Mouse (Mus musculus): Measurements from ENCODE around the gene Itpr3. TPM values are rescaled to one million over a fixed set of nuclear protein-coding genes. Genes with fewer than 3 reads are reported as not detected.
A peak's percentile ranks its signal among the peaks of the same experiment; 100 is the strongest.

Gene Itpr3
- 7.4 and 10.9 TPM in 2 replicates for total RNA-seq (2021)
- long read RNA-seq, experiment 1, partial matches to known transcripts, result 1 of 2 reads
- long read RNA-seq, experiment 1, other reads (novel, unspliced or antisense), result 1 of 2 reads
- long read RNA-seq, experiment 2, partial matches to known transcripts, result 3 of 4 reads
- long read RNA-seq, experiment 2, other reads (novel, unspliced or antisense), result 1 of 4 reads

DNA sequence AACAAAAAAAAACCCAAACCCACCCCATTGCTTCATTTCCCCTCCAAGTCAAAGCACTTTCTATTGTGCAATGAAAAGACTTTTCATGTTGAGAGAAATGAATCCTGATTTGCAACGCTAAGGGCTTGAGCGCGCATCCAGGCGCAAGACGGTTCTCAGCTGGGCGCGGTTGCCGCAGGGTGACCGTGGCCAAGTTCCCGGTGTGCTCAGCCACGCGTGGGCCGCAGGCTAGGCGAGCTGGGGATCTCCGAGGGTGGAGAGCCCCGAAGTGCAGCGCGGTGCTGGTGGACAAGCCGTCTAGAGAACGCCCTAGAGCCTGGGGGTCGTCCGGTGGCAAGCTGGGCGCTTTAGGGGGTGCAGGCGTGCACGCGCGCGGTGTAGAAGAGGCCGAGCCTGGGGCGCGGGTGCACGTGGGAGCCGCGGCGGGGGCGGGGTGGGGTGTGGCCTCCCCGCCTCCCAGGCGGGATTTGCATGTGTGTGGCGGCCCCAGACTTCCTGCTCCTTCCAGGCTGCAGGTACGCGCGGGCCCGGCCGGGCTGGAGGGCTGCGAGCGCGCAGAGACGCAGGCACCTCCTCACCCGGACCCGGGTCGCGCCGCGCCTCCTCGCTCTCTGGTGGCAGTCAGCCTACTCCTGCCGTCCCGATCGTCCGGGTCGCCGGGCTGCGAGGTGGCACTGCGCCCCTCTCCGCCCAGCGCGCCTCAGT lies at the start of gene Itpr3:
TSS of gene Itpr3 (plus strand) at position 493 of the 705 bp plus-strand sequence.
- peak; percentile 89 for DNase-seq

DNA sequence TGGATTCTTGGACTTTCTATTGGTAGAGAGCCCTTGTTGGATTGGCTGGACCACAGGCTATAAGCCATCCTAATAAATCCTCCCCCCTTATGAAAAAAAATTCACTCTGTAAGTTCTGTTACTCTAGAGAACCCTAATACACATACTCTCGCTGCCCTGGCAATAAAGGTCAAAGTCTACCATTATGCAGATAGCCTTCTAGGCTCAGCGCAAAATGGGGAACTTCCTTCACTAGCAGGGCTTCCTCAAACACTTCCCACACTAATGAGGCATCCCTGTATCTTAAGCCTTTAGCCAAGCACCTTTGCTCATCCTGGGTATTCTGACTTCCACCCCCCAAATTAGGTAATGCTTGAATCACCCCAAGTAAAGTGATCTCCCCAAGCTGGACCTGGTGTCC lies 48.8 kb upstream of the Itpr3 start:
- no peak for DNase-seq

DNA sequence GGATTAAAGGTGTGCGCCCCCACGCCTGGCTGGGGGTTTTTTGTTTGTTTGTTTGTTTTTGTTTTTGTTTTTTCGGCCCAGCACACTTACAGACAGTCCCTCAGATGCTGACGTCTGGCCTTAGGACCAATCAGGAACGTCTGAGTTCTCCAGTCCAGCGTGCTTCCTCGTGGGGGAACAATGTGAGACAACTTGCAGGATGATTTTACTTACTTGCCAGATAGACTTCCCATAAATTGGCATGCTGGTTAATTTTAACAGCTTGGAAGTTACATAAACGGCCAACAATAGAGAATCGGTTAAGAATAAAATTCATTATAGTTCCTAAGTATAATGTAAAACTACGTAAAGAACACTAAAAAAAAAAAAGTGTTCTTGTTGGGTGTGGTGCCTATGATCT lies 45.9 kb upstream of the Itpr3 start:
- DNase-seq, result no peak

DNA sequence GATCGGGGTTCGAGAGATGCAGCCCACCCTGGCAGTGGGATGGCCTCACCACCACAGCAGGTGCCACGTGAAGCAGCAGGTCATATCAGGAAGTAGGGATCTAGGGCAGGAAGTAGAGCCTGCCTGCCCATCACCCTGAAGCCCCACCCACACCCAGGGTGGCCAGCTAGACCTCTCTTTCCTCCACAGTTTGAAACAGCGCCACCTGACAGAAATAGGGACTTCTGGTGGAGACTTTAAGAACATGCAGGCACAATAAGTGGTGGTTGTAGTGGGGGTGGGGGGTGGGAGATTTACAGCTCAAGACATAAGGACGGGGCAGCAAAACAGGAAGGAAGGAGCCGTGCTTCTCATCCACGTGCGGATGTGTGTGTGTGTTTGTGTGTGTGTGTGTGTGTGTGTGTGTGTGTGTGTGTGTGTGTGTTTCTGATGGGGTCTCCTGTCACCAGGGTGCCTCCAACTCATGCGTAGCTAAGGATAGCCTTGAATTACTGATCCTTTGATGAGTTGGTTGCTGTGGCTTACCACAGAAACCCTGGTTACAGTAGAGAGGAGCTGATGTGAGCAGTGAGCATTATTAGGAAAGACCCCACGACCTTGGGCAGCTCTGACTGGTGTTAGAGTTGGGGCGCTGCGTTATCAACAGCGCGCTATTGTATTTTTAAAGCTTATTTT lies 45.0 kb upstream of the Itpr3 start:
- peak; percentile 61 for DNase-seq

DNA sequence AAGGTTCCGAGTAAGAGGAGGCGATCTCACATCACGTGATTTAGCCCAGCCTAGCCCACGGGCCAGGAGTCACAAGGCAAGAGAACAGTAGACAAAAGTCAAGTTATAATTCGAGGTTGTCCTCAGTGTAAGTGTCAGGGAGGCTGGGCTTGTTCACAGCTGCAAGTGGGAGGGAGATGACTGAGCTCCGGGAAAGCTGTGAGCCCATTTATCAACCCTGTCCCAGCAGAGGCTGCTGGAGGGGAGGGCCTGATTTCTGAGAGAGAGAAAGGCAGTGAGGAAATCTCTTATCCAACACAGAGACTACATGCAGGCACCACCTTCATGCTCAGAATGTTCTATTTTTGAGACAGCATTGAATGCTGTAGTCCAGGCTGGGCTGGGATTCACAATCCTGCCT lies 44.2 kb upstream of the Itpr3 start:
- DNase-seq, result peak; percentile 36

DNA sequence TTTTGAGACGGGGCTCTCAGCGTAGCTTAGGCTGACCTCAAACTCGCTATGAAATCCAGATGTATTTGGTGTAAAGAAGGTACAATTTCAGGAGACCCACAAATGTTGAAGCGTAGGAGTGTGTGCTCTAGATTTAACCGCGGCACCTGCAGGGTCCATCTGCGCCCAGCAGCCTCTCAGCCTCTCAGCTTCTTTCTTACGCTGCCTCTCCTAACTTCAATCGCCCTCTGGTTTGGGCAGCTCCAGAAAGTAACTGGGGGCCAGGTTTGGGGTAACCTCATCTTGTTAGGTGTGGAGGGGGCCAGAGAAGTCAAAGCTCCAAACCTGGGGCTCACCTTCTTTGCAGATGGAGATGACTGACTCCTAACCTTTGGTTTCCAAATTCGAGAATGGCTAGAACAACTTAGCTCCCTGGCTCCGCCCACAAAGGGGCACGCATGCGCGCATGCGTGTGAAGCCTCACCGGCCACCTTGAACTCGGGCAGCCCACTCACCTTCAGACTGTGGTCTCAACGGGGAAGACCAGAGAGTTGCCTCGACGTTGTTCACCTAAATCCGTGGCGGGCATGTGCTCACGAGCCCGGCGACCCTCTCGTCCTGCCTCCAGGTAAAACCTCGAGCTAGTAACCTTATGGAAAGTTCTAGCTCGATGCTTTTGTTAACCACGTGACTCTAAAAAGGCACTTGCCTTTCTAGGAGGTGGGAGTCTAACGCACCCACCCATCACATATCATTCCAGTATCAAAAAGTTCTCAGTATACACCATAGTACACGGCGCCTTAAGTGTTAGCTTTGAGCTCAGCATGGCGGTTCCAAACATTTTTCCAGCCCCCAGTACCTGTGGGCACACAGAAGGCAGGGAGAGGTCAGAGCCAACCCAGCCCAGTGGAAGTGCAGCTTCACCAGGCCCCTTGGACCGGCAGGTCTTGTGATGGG lies 39.3 kb upstream of the Itpr3 start:
- peak; percentile 93 for DNase-seq

DNA sequence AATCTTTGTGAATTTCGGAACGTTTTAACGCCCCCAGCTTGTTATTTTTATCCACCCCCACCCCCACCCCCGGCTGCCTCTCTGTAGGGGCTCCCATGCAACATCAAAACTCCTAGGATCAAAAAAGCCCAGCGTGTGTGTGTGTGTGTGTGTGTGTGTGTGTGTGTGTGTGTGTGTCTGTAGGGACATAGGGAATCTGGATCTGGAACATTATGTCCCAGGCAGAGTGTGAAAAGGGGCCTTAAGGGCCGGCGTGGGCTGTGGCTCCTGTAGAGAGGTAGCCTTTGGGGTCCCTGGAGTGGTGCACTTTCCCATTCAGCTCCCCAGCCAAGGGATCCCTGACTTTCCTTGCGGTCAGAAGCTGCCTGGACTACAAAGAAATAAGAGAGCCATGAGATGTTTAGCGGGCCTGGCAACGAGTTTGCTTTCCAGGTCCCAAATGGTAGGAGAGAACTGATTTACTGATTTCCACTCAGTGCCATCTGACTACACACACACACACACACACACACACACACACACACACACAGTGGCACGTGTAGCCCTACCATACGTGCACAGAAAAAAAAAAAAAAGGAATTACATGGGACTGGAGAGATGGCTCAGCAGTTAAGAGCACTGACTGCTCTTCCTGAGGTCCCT lies 38.4 kb upstream of the Itpr3 start:
- peak; percentile 50 for DNase-seq

DNA sequence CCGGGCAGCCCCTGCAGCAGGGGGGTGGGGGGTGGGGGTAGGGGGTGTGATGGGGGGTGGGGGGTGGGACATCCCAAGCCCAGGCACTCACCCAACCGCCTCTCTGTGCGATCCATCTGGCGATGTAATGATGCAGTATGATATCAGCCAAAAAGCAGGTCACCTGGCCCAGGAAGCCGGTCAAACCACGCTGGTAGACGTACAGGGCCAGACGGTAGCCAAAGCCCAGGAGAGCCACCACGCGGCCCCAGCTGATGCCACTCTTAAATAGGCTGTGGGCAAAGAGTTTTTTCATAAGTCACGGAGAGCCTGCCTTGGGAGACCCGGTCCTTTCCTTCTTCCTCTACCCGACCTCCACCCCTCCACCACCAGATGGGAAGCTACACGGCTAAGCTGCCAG lies 36.0 kb upstream of the Itpr3 start:
- DNase-seq, result no peak

DNA sequence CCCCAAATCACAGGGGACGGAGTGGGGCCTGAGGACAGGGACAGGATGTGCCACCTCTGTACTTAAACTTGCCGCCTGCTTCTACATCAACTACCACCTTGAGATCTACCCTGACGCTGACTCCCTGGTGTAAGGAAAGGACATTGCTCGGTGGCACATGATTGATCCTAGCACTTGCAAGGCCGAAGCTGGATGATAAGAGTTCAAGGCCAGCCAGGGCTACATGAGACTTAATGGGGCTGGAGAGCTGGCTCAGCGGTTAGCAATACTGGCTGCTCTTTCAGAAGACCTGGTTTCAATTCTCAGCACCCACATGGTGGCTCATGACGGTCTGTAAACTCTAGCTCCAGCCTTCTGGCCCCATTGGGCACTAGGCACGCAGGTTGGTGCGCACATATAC lies 35.4 kb upstream of the Itpr3 start:
- peak; percentile 60 for DNase-seq

DNA sequence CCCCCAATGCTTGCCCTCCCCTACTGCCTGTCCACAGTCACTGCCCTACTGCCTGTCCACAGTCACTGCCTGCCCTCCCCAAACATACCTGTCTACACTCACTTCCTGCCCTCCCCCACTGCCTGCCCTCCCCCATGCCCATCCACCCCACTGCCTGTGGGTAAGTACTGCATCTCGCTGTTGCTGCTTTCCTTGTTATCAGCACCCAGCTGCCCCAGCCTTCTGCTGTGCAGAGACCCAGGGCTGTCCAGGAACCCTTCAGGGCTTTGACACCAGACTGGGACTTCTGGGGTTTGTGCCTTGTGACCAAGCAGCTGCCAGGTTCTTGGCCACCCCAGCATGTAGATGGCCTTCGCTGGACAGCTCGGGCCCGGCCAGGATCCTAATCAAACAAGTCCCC lies 33.8 kb upstream of the Itpr3 start:
- DNase-seq, result no peak

DNA sequence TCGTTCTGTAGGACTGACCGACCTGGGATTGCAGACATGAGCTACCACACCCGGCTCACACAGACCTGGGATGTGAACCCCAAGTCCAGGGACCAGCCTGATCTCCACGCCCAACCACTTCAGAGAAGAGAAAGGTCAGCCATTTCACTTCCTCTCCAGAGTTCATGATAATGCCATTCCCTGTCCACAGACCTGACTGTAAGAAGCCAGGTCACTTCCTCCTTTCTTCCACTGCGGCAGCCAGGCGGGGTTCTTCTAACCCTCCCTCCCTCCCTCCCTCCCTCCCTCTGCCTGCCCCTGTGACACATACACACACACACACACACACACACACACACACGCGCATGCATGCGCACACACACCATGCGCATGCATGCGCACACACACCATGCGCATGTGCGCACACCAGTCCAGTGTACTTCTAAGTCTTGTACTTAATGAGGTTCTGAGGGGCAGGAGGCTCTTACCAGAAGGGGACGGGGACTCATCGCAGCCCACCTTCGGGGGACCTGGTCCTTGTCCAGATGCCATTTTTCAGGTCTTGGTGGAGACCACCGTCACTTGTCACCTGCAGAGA lies 31.7 kb upstream of the Itpr3 start:
- no peak for DNase-seq

DNA sequence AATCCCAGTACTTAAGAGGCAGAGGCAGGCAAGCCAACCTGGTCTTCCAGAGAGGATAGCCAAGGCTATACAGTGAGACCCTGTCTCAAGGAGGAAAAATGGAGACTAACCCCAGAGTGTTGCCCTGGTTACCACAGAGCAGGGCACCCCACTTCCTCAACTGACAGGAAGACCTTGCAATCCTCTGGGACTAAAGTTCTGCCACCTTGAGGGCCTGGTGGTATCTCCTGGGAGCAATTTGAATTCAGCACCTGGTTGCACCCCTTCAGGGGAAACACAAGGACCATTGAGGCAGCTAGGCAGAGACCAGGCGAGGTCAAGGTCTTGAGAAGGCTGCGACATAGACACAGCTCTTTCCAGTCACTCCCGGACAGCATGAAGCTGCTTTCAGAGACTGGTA lies 31.2 kb upstream of the Itpr3 start:
- no peak for DNase-seq

DNA sequence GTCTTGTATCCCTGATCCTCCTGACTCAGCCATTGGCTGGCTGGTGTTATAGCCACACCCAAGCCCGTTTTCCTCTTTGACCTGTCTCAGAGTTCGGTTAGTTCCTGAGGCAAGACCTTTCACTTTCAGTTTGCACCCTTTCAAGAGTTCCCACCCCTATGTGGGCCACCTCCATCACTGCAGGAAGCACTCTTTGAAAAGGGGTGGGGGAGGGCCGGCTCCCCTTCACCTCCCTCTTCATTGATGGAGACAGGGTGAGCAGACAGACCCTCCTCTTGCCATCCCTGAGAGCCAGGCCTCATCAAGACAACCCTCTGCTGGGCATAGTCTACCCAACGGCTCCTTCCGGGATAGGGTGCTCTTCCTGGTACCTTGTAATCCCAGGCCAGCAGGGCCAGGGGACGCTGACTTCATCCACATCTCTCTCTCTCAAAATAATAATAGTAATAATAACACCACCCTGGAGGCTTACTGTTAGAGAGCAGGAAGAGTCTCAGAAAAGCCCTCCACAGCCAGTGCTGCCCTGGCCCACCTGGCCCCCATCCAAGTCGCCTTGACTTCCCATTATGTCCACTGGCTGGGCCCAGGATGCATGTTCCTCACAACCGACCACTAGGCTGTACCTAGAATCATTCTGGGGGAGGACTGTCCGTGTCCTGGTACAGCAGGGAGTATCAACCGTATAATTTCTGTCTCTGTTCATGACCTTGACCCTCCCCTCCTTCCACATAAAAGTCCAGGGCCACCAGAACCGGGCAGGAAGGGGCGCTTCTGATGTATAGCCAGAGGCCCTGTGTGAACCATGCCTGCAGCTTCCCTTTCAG lies 29.4 kb upstream of the Itpr3 start:
- peak; percentile 68 for DNase-seq

DNA sequence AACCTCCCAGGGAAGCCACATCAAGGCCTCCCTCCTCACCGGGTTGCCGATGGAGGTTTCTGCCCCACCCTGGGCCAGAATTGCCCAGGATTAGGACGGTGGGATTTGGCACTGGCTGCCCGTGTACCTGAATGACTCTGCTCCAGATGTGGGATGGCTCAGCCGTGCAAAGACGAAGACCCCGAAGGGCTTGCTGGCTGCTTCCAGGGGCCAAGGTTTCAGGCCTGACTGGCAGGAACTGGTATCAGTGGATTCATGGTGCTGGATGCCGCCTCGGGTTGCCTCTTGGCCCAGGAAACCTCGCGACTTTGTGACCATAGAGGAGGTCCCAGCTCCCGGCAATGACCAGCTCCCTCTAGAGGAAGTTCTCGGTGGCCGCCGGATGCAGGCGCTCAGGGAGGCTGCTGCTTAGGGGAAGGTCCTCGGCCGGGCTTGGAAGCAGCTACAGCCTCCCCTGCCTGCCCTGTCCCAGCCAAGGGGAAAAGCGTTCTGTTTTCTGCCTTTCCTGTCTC lies 28.8 kb upstream of the Itpr3 start:
- DNase-seq, result peak; percentile 95

DNA sequence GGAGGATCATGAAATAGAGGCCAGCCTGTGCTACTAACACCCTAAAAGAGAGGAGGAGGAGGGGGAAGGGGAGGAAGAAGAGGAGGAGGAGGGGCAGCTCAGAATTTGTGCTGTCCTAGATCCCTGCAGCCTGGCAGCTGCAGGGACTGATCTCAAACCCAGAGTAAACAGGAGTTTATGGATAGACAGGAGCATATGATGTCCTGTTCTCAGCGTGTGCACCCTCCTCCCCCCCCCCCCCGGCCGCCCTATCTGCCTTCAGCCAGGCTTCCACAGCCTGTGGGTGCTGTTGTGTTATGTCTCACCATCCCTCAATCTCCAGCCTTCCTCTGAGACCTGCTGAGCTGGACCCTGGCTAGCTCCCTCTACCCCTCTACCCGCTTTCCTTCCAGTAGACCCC lies 28.2 kb upstream of the Itpr3 start, which contains the start of gene Bak1:
TSS of gene Bak1 (minus strand) at position 101 of the 400 bp plus-strand sequence.
- no peak for DNase-seq

DNA sequence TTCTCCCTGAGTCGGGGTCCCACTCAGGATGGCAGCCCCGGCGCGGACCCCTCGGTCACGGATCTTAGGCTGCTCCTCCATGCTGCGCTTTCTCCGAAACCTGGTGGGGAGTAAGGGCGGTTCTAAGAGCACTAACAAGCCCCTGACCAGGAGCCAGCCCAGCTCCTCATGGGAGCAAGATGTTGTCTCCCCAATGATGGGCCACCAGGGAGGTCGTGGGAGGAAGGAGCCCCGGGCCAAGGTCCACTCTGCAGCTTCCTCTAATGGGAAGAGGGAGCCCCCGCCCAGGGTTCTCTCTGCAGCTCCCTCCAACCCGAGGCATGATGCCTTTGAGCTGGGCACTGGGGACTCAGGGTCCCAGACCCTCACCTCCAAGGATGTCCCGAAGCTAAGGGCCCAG lies 27.7 kb upstream of the Itpr3 start:
- DNase-seq, result no peak

DNA sequence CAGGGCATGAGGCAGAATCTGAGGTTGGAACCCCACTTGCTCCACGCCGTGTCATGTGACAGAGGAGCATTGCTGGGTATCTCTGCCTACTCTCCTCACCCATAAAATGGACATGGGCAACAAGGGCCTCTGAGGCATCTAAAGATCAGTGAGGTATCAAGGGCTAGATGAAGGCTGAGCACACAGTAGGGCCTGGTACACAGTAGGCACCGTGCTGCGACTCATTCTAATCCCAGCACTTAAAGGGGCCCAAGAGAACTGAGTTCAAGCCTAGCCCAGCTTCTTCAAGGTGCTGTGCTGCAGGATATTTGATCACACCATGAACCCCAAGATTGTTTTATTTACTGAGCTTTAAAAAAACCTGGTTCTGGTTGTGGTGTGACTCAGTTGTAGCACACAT lies 26.2 kb upstream of the Itpr3 start:
- no peak for DNase-seq

DNA sequence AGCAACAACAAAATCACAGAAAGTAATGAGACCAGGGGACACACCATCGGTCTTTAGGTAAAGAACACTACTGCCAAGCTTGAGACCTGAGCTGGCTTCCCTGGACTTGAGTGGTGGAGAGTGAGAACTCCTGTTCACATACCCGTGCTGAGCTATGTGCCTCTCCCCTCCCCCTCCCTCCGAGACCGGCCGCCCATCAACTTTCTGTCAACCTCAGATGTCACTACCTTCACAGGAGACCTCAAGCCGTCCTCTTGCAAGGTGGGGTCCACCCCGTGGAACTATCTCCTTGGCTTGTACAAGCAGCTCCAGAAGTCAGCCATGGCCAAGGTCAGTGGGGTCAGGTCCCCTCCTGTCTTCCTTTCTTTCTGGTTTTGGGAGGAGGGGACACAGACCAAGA lies 24.8 kb upstream of the Itpr3 start:
- DNase-seq, result no peak

DNA sequence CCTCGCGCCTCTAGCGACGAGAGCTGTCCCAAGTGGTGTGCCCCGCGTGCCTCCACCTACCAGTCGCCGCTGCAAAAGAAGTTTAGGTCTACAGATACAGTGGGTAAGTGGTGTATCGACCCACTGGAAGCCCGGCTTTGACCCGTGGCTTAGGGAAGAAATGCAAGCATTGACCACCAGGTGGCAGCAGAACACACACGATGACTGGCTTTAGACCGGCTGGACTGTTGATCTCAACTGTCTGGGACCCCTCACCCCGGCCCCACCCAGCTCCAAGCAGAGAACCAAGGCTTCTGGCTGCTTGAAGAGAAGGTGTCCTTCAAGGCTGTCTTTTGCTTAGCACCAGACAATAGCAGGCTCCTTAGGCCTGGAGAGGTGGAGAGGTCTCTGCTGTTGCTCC lies 24.2 kb upstream of the Itpr3 start:
- peak; percentile 87 for DNase-seq

DNA sequence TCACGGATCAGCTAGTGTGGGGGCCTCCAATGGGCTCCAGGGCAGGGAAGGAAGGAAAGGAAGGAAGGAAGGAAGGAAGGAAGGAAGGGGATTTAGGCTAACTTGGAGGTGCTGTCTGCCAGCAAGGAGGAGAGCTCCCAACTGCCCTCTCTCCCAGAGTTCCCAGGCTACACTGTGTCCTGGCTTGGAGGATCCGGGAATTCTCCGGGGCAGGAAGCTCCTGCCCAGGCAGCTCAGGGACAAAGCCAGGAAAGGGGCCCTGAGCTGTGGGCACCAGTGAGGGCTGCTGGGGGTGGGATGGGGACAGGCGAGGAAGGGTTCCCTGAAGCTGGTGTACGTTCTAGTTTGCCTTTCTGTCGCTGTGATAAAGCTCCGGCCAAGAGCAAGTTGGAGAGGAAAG lies 20.6 kb upstream of the Itpr3 start:
- DNase-seq, result no peak

Measured in adrenal gland, postnatal 14 days (tissue).